Mouse (Mus musculus) liver, adult 2 months (tissue): ENCODE data around the gene Stn1.

Experiments used
- CTCF ChIP-seq: fragments of 200-500 bp; IDR thresholded peaks from 2 replicates; pipeline ENCODE4 v1.5.1; 2011; ENCODE audit warnings: low read depth, low read length, control low read depth
- POLR2A ChIP-seq: fragments of 200-500 bp; IDR thresholded peaks from 2 replicates; pipeline ENCODE4 v1.6.1; 2011; ENCODE audit warnings: low read length, control low read depth; ENCODE audit not compliant: insufficient read depth; ENCODE audit errors: extremely low read depth

- TF ChIP-seq CTCF (no peak), POLR2A (no peak)
These were observed 51.2 kb downstream of the Stn1 start for GRCm38 (mm10) chr19:47485997-47486566.
